Mouse (Mus musculus): ENCODE results near the gene Jazf1. TPM values are rescaled to one million over a fixed set of nuclear protein-coding genes. Genes with fewer than 3 reads are reported as not detected.

The Jazf1 gene
- polyA plus RNA-seq, 2 experiments: 0.71 to 1.2 TPM

DNA sequence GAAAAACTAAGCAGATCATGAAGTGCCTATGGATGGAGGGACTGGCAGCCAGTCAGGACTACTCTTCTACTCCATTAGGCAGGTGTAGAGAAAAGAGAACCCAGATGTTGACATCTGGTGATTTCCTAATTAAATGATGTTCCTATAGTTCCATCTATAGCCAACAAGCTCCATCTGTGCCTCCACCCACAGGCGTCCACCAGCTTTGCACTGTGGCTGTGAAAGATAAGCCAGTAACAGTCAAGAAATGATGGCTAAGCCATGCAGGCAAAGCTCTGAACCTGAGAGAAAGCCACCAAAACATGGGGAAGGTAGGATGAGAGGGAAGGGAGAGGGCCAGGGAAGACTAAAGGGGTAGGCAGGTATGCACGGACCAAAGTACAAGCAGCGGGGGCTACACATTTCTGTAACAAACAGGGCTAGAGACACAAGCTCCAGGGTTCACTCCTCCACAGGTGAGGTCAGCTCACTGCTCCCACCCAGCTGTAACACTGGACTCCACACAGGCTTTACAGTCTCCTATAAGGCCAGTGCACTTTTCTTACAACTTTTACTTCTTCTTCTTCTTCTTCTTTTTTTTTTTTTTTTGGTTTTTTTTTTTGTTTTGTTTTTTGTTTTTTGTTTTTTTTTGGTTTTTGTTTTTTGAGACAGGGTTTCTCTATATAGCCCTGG is 168.7 kb downstream of the Jazf1 start:
- 40% methylated on average over 3 of the region's 3 CpGs for WGBS (ENCODE audit: insufficient replicate concordance)
- H3K4me1 ChIP-seq (replicated peaks; ENCODE audit: control insufficient read depth in 2 of 2, insufficient read depth in 2 of 2, low read length in 1 of 2): peaks cover 4 to 12% of the 10 kb centered on the region in 2 experiments
- H3K4me2 ChIP-seq (ENCODE audit: low read depth): peak overlapping the region; percentile 46
- H3K27ac ChIP-seq: peak overlapping the region; percentile 76
- H3K27me3 ChIP-seq (ENCODE audit: control insufficient read depth, insufficient read depth, low read length): no peaks in the 10 kb centered on the region
- DNase-seq (ENCODE audit: low read depth in 3 of 3, low spot score in 3 of 3): peak; percentile 31 to 59 (median 47)
- H3K4me3 ChIP-seq (ENCODE audit: insufficient read depth in 1 of 2, low read depth in 2 of 2, low read length in 2 of 2): peak overlapping the region in 1 of 2 experiments; percentile 44; a peak in 2 of 4 replicates
- H3K36me3 ChIP-seq (replicated peaks; ENCODE audit: control insufficient read depth, insufficient read depth, low read depth): no peaks in the 10 kb centered on the region
- no peaks in the 10 kb centered on the region for H3K9me3 ChIP-seq (ENCODE audit: control insufficient read depth, low read length)
- peak overlapping the region; percentile 31 for H3K9ac ChIP-seq (replicated peaks)
- TF ChIP-seq CTCF (IDR thresholded peaks at IDR 0.05; ENCODE audit: low read depth) (no peak; the same call in 1 of the 2 replicates), EP300 (IDR thresholded peaks at IDR 0.05; ENCODE audit: low read depth) (peak; percentile 68)
- ATAC-seq (ENCODE audit: insufficient read depth): peak; percentile 94

DNA sequence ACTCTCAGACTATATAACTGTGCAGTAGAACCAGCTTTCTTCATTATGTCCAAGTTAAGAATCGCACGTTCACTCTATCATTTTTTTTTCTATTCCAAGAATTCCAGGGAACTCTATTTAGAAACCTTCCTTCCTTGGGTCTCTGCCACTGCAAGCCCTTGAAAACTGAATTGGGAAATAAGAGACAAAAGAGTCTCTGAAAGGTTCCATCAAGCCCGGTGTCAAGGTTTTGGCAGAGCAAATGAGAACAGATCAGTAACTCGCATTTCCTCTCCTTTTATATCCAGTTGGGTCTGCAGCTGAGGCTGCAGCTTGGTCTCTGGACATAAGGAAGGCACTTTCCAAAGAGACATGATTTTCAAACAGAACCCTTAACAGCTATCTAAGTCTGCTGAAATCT is 173.4 kb downstream of the Jazf1 start:
- ATAC-seq (ENCODE audit: insufficient read depth) (no peak), DNase-seq (ENCODE audit: low read depth in 3 of 3, low spot score in 3 of 3) (no peak)
- 73% methylated on average over 4 of the region's 4 CpGs for WGBS (ENCODE audit: insufficient replicate concordance)

DNA sequence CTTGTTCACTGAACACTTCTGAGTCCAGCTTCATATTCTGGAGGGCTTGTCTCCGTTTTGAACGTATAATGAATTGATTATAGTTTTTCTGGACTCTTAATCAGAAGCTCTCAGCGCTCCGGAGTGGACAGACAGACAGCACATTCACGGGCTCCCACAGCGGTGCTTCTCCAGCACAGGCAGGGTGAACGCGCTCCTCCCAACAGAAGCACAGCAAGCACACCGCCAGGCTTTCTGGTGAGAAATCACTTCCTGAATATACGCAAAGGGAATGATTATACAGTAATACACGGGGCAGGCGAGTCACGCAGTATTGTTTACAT is 174.0 kb downstream of the Jazf1 start:
- Histone ChIP-seq H3K4me1 (replicated peaks; ENCODE audit: control insufficient read depth in 2 of 2, insufficient read depth in 2 of 2, low read length in 1 of 2) (peaks cover 4 to 7% of the 10 kb centered on the region in 2 experiments), H3K9me3 (ENCODE audit: control insufficient read depth, low read length) (no peaks in the 10 kb centered on the region), H3K4me2 (ENCODE audit: low read depth) (no peak overlapping the region), H3K27ac (no peak overlapping the region), H3K27me3 (ENCODE audit: control insufficient read depth, insufficient read depth, low read length) (no peaks in the 10 kb centered on the region), H3K4me3 (ENCODE audit: insufficient read depth in 1 of 2, low read depth in 2 of 2, low read length in 2 of 2) (no peak overlapping the region), H3K36me3 (replicated peaks; ENCODE audit: control insufficient read depth, insufficient read depth, low read depth) (no peaks in the 10 kb centered on the region), H3K9ac (replicated peaks) (no peak overlapping the region)
- 69% methylated on average over 13 of the region's 13 CpGs for WGBS (ENCODE audit: insufficient replicate concordance)
- ATAC-seq (ENCODE audit: insufficient read depth) (no peak), DNase-seq (ENCODE audit: low read depth in 3 of 3, low spot score in 3 of 3) (no peak)
- TF ChIP-seq EP300 (IDR thresholded peaks at IDR 0.05; ENCODE audit: low read depth) (no peak), CTCF (IDR thresholded peaks at IDR 0.05; ENCODE audit: low read depth) (no peak)

More for the DNA sequence above, 173.4 kb downstream of the Jazf1 start:
- H3K9ac ChIP-seq (replicated peaks): no peak overlapping the region
- H3K4me3 ChIP-seq (ENCODE audit: insufficient read depth in 1 of 2, low read depth in 2 of 2, low read length in 2 of 2): no peak overlapping the region
- no peaks in the 10 kb centered on the region for H3K27me3 ChIP-seq (ENCODE audit: control insufficient read depth, insufficient read depth, low read length)
- H3K9me3 ChIP-seq (ENCODE audit: control insufficient read depth, low read length): no peaks in the 10 kb centered on the region
- no peak overlapping the region for H3K4me2 ChIP-seq (ENCODE audit: low read depth)
- TF ChIP-seq CTCF (IDR thresholded peaks at IDR 0.05; ENCODE audit: low read depth): no peak
- no peak for TF ChIP-seq EP300 (IDR thresholded peaks at IDR 0.05; ENCODE audit: low read depth)
- H3K27ac ChIP-seq: no peak overlapping the region
- H3K36me3 ChIP-seq (replicated peaks; ENCODE audit: control insufficient read depth, insufficient read depth, low read depth): no peaks in the 10 kb centered on the region
- peaks cover 4 to 10% of the 10 kb centered on the region in 2 experiments for H3K4me1 ChIP-seq (replicated peaks; ENCODE audit: control insufficient read depth in 2 of 2, insufficient read depth in 2 of 2, low read length in 1 of 2)

DNA sequence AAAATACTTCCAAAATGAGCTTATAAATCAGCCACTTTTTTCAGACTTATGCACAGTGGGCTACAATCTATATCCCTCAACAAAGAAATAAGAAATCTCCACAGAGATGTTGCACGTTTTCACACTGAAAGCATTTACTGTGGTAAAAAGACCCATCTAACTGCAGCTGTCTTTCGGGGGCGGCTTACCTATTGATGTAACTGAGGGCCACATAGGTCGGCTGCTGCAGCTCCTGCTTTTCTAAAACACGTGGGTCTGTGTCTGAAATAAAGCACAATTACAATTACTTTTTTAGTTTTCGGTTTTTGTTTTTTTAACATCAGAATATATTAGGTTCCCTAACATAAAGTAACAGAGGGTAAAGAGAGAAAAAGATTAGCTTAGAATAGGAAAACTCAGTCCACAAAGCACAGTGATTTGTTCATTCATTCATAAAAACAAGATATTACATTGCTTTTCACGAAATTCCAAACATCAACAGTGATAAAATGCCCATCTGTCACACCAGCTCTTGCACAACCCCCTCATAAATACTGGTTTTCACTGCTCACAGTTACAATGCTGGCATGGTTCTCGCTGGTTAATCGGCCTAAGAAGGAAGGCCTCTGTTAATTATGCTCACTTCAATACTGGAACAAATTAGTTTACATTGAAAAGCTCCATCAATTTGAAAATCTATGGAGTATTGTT is 174.5 kb downstream of the Jazf1 start:
- Histone ChIP-seq H3K36me3 (replicated peaks; ENCODE audit: control insufficient read depth, insufficient read depth, low read depth) (no peaks in the 10 kb centered on the region), H3K9ac (replicated peaks) (no peak overlapping the region), H3K4me1 (replicated peaks; ENCODE audit: control insufficient read depth in 2 of 2, insufficient read depth in 2 of 2, low read length in 1 of 2) (peaks cover 4 to 5% of the 10 kb centered on the region in 2 experiments; a peak in 3 of 4 replicates), H3K4me2 (ENCODE audit: low read depth) (no peak overlapping the region), H3K27ac (no peak overlapping the region), H3K27me3 (ENCODE audit: control insufficient read depth, insufficient read depth, low read length) (no peaks in the 10 kb centered on the region), H3K9me3 (ENCODE audit: control insufficient read depth, low read length) (no peaks in the 10 kb centered on the region), H3K4me3 (ENCODE audit: insufficient read depth in 1 of 2, low read depth in 2 of 2, low read length in 2 of 2) (no peak overlapping the region)
- ATAC-seq (ENCODE audit: insufficient read depth) (no peak), DNase-seq (ENCODE audit: low read depth in 3 of 3, low spot score in 3 of 3) (no peak)
- no peak for TF ChIP-seq CTCF (IDR thresholded peaks at IDR 0.05; ENCODE audit: low read depth)
- no peak for TF ChIP-seq EP300 (IDR thresholded peaks at IDR 0.05; ENCODE audit: low read depth)
- WGBS (ENCODE audit: insufficient replicate concordance): 54% methylated on average over 9 of the region's 9 CpGs

DNA sequence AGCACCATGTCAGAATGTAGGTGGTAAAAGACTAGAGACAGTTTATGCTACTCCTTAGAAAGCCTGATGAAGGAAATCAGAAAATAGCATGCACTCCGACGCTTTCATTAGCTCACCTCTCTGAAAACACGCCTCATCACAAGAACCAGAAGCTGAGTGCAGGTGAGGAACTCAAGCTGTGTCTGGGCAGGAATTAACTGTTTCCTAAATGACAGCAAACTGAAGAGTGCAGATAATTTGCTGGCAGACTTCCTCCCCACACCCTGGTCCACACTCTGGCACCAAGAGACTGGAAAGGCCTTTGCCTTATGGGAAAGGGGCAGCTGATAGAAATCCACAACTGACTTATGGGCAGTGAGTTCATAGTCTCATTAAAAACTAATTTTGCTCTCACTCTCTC is 175.5 kb downstream of the Jazf1 start:
- Histone ChIP-seq H3K9ac (replicated peaks) (no peak overlapping the region), H3K9me3 (ENCODE audit: control insufficient read depth, low read length) (no peaks in the 10 kb centered on the region), H3K27me3 (ENCODE audit: control insufficient read depth, insufficient read depth, low read length) (no peaks in the 10 kb centered on the region), H3K36me3 (replicated peaks; ENCODE audit: control insufficient read depth, insufficient read depth, low read depth) (no peaks in the 10 kb centered on the region), H3K4me3 (ENCODE audit: insufficient read depth in 1 of 2, low read depth in 2 of 2, low read length in 2 of 2) (no peak overlapping the region), H3K27ac (no peak overlapping the region), H3K4me1 (replicated peaks; ENCODE audit: control insufficient read depth in 2 of 2, insufficient read depth in 2 of 2, low read length in 1 of 2) (no peaks in the 10 kb centered on the region), H3K4me2 (ENCODE audit: low read depth) (no peak overlapping the region)
- ATAC-seq (ENCODE audit: insufficient read depth) (no peak), DNase-seq (ENCODE audit: low read depth in 3 of 3, low spot score in 3 of 3) (no peak)
- TF ChIP-seq EP300 (IDR thresholded peaks at IDR 0.05; ENCODE audit: low read depth): no peak
- TF ChIP-seq CTCF (IDR thresholded peaks at IDR 0.05; ENCODE audit: low read depth): no peak
- WGBS (ENCODE audit: insufficient replicate concordance): 61% methylated on average over 3 of the region's 3 CpGs

All from liver, embryonic 14.5 days (tissue).